Mouse (Mus musculus) gonadal fat pad, adult 2 months (tissue): ENCODE measurements around the gene Inhba. TPM values are rescaled to one million over a fixed set of nuclear protein-coding genes. Genes with fewer than 3 reads are reported as not detected.

Experiments
- DNase-seq: peaks from one replicate; pipeline ENCODE4 v3.0.0-alpha.2; 2012; ENCODE audit warnings: low read depth
- polyA plus RNA-seq: library from polyadenylated mRNA; depleted of rRNA; stranded (reverse); fragments of >200 nt; gene quantifications from 2 replicates; pipeline ENCODE4 v1.2.3, GENCODE M21; 2012

The Inhba gene
- polyA plus RNA-seq, 1 experiment: 4.3 TPM

DNA sequence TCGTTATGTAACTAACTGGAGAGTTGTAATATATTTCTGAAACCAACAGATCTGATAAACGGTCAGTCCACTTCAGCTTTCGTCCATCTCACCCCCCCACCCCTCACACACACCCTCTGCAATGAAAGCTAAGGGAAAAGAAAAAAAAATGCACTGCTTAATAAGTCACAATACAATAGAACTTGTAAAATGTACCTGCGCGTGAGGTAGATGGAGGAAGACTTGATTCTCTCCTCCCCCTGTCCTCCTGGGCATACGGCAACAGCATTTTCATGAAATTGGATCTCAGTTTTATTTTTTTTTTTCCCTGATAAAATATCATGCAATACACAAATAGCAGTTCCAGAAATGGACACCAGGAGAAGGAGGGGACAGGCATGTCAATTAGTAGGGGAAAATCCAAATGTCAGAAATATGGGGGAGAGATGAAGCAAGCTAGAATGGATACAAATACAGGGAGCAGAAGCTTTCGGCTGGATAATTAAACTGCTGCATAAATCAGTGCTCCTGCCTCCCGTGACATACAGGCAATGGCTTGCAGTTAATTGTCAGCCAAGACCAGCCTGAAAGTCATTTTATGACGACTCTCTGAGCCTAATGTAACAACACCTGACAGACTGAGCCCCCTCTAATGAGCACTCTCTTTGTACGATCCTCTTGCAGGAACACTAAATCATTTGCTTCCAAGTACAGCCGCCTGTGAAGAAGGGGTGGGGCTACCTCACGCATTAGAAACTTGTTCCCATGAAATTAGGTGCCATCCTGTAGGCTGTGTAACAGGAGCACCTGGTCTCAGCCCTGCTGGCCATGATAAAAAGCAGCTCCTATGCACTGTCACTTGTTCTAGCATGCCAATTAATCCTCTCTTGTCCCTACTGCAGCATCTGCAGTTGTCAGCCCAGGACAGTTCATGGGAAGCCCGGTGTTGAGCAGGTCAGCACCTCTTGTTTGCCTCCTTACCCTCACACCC lies 11.7 kb downstream of the Inhba start:
- no peak for DNase-seq

DNA sequence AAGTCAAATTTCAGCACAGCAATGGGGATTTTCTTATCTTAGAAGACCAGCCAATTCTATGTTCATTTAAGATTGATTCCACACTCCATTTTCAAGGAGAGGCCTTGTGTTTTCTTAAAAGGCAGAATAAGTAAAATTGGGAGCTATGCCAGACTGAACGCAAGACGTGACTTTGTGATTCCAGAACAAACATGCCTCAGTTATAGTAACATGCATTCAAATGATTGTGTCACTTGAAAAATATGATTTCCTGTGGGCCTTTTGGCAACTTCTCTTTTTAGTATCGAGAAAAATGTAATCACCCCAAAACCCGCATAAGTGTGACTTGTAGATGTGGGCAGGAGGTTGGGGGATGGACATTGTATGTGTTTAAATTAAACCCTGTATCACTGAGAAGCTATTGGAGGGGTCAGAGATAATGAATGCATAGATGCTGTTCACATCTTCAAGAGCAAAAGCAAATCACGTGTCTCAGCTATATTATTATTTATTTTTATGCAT lies 19.0 kb downstream of the Inhba start:
- no peak for DNase-seq

GRCm38 (mm10) chr13:16032425-16032824 lies 20.8 kb downstream of the Inhba start:
- no peak for DNase-seq

DNA sequence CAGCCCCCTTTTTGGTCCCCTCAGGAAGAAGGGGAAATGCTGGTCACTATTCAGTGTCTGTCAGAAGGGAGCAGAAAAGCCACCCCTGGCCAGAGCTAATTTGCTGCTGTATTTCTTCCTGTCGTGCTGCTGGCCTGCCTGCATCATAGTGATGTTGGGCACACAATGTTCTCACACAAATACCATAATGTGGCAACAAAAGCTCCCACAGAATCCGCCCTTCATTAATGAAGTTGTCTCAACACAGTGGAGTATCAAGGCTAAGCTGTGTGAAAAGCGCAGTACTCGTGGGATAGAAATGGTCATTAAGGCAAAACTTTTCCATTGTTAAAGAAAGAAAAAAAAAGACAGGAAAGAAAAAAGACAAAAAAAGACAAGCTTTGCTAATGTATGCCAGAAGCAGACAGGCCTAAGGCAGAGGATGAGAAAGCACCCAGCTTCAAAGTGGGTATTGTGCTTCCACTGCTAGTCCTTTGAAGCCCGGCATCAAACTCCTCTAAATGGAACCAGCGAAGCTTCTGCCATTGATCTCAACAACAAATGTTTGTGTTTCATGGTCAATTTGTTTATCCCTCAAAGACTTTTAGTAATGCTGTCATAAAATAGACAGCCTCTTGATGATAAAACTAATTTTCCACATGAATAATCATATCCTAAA lies 21.4 kb downstream of the Inhba start:
- DNase-seq: no peak

DNA sequence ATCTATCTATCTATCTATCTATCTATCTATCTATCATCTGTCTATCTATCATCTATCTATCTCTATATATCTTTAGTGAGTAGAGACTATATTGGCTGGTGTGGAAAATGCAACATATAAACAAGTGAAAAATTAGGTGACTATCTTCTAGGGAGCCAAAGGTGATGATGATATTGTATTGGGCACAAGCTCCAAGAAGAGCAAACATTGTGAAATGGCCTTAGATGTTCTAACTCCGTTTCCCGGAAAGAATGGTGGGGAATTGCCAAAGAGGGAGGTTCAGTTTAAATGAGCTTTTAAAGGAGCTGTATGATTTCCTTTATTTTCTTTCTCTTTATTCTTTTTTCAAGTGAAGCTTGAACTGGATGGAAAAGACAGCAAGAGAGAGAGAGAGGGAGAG lies 57.4 kb downstream of the Inhba start:
- no peak for DNase-seq

DNA sequence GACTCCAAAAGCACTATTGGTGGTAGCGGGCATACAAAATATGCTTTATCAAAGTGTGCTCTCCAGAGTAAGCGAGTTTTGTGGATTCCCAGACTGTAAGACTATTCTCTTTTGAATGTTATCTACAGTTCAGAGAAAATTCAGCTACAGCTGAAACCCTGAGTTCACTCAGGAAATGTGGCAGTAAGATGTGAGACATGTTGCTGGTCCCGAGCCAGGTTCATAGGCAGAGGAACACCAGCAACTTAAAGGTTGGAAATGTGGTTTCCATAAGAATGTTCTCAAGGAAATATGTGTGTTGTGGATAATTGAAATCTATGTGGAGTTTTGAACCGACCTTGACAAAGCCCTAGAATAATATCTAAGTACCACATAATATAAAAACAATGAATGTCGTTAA lies 65.6 kb downstream of the Inhba start:
- no peak for DNase-seq

DNA sequence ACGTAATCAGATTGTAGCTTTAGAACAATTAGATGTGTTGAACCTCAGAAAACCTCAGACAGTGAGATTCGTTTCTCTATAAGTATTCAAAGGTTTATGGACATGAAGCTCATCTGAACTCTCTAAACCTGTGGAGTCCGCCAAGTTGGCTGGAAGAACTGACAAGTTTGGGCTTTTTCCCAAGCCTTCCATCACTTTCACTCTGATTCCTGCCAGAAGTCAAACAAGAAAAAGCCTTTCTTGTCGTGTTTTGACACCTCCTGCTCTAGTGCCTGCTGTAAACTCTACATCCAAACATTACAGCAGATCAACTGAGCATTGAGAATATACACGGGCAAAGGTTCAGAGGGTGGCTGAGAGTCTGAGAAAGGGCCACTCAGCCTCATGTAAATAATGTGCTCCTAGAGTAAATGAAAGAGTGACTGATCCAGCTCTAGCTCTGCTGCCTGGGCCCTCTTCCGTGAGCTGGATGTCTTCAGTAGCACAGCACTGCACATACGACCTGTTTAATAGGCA lies 66.6 kb downstream of the Inhba start:
- no peak for DNase-seq

DNA sequence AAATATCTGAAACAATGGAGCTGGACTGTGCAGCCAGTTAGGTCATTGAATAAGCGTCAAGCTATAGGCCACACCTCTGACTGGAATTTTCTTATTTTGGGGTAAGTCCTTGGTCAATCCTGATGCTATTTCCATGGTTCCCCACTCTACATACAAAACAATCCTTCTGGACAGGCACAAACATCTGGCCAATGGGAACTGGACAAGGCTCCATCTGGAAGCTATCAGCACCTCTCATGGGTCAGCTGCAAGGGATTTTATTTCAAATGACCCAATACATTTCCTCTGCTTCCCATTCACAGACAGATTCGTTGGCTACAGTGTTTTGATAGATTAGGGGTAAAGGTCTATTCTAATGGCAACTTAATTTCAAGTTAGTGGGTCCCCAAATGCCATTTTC lies 68.6 kb downstream of the Inhba start:
- no peak for DNase-seq
